In genomic region chr10:108343734-108344133, GRCm38 (mm10) we compare ENCODE assay signal across 17 mouse cellular contexts. TPM values are rescaled to one million over a fixed set of nuclear protein-coding genes. Genes with fewer than 3 reads are reported as not detected.
"Had no signal": no experiment of that assay in that cellular context is flagged by ENCODE, and none has a peak within 500 bp of the region (broad histone marks: within the 10 kb centered on the region; RNA-seq: fewer than 3 reads in every experiment).

No protein-coding gene starts in this region.

- H3K9me3 ChIP-seq: neural tube, embryonic 13.5 days; stomach, embryonic 15.5 days had no signal

- H3K4me1 ChIP-seq: neural tube, embryonic 15.5 days; stomach, embryonic 15.5 days had no signal

- H3K36me3 ChIP-seq: neural tube, embryonic 13.5 days; neural tube, embryonic 15.5 days; stomach, embryonic 15.5 days had no signal

- DNase-seq: retina, postnatal 1 day; right cerebral cortex, adult 18-20 months; right cerebral cortex, postnatal 14 days; right cerebral cortex, postnatal 25 days; right cerebral cortex, postnatal 4 days; spleen, adult 18-20 months; thymus, adult 18-20 months; thymus, adult 2 months; thymus, postnatal 14 days; thymus, postnatal 25 days; thymus, postnatal 36 days; thymus, postnatal 4 days had no signal

- H3K27me3 ChIP-seq: neural tube, embryonic 13.5 days; neural tube, embryonic 15.5 days; stomach, embryonic 15.5 days had no signal

- H3K4me2 ChIP-seq: neural tube, embryonic 13.5 days; neural tube, embryonic 15.5 days; stomach, embryonic 15.5 days had no signal

- H3K9ac ChIP-seq: neural tube, embryonic 13.5 days; neural tube, embryonic 15.5 days; stomach, embryonic 15.5 days had no signal

- H3K4me3 ChIP-seq: neural tube, embryonic 13.5 days; neural tube, embryonic 15.5 days; stomach, embryonic 15.5 days had no signal

- H3K27ac ChIP-seq: neural tube, embryonic 13.5 days; neural tube, embryonic 15.5 days; stomach, embryonic 15.5 days; stomach, postnatal 0 days had no signal

RNA-seq across cellular contexts. Expression of gene Pawr, which starts 11.8 kb away (rescaled TPM):
- total RNA-seq: neutrophil, adult 5-6 weeks had no signal
